Mouse (Mus musculus) thymus, adult 2 months (tissue): ENCODE measurements at regions not wholly inside any gene's neighbourhood (a gene's known extent, or its start where the extent isn't known, plus 50 kb on each side); places are given as distances from the start of the nearest gene placed in this dataset.

Experiments
- CTCF ChIP-seq: fragments of 200-500 bp; IDR thresholded peaks from 2 replicates; pipeline ENCODE4 v1.5.1; 2012; ENCODE audit warnings: mild to moderate bottlenecking, control low read depth, low read length, moderate library complexity, borderline replicate concordance; ENCODE audit not compliant: control insufficient read depth, poor library complexity, insufficient read depth; ENCODE audit errors: extremely low read depth
- POLR2A ChIP-seq: fragments of 200-500 bp; IDR thresholded peaks from 2 replicates; pipeline ENCODE4 v1.6.1; 2012; ENCODE audit warnings: mild to moderate bottlenecking, low read length, control low read depth, moderate library complexity; ENCODE audit not compliant: control insufficient read depth, poor library complexity, insufficient read depth; ENCODE audit errors: extremely low read depth

DNA sequence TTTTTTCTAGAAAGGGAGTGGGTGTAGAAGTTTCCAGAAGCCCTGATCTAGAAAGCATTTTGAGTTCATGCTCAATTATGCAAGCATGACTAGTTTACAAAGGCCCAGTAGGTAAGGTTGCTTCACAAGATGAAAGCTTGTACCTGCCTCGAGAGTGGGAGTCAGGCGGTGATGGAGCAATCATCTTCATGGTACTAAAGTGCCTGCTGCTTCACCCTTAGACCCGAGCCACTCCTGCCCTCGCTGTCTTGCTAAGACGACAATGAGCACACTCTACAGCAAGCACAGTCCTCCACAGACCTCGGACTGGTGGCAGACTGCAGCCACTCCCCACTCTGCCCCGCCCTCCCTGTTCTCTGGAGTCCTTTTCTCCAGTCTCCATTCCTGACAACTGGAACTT, 308.3 kb downstream of the Etnk1 start:
- TF ChIP-seq POLR2A (no peak), CTCF (no peak)
